Mouse (Mus musculus) midbrain, embryonic 12.5 days (tissue): Measurements from ENCODE around the gene Foxd4. TPM values are rescaled to one million over a fixed set of nuclear protein-coding genes. Genes with fewer than 3 reads are reported as not detected.
"Not testable (repeated sequence)": the region's sequence is repeated elsewhere in the genome, so short reads cannot be mapped to it uniquely, and the experiment has no call there.

Source experiments
- ATAC-seq: fragments of 200-750 bp; cut with Nextera tagmentation; 2 replicates; pipeline ENCODE4 v1.8.0; 2017; ENCODE audit warnings: low read depth, moderate TSS enrichment, moderate library complexity; ENCODE audit not compliant: low FRiP score
- H3K27ac ChIP-seq: fragments of 300-500 bp; sonication (generic); replicated peaks from 2 replicates; pipeline ENCODE4 v1.5.1; 2016; ENCODE audit warnings: mild to moderate bottlenecking
- H3K27me3 ChIP-seq: fragments of 300-500 bp; sonication (generic); 2 replicates; pipeline ENCODE4 v1.6.1; 2016; ENCODE audit warnings: mild to moderate bottlenecking
- H3K36me3 ChIP-seq: fragments of 300-500 bp; sonication (generic); 2 replicates; pipeline ENCODE4 v1.6.1; 2016
- H3K4me1 ChIP-seq: fragments of 300-500 bp; sonication (generic); 2 replicates; pipeline ENCODE4 v1.6.1; 2016
- H3K4me2 ChIP-seq: fragments of 300-500 bp; sonication (generic); replicated peaks from 2 replicates; pipeline ENCODE4 v1.6.1; 2016; ENCODE audit warnings: mild to moderate bottlenecking, moderate library complexity
- H3K4me3 ChIP-seq: fragments of 300-500 bp; sonication (generic); 2 replicates; pipeline ENCODE4 v1.5.1; 2016; ENCODE audit warnings: mild to moderate bottlenecking
- H3K9ac ChIP-seq: fragments of 300-500 bp; sonication (generic); replicated peaks from 2 replicates; pipeline ENCODE4 v1.6.1; 2016; ENCODE audit warnings: mild to moderate bottlenecking, moderate library complexity
- H3K9me3 ChIP-seq: fragments of 300-500 bp; sonication (generic); 2 replicates; pipeline ENCODE4 v1.6.1; 2016; ENCODE audit warnings: mild to moderate bottlenecking
- WGBS: fragments of 180-500 bp; shearing (Covaris S2); methylation state at CpG from one replicate; pipeline ENCODE4 v1.1.7; 2016; 5-methylcytosine and 5-hydroxymethylcytosine counted together
- polyA plus RNA-seq: library from polyadenylated mRNA; unstranded; fragments of >200 nt; fragmentation: Nextera tagmentation; extraction: Ambion mirVana; gene quantifications from 2 replicates; pipeline ENCODE4 v1.2.1, GENCODE M21; 2016

Gene Foxd4
- polyA plus RNA-seq, 1 experiment from 2014 or later, result 0.09 TPM

GRCm38 (mm10) chr19:24898737-24899577 lies 2.0 kb downstream of the Foxd4 start:
- ATAC-seq, result 0 out of 2 replicates have a peak, but pooled peaks have one; percentile 17
- H3K4me3 ChIP-seq, result peak overlapping the region; percentile 52
- 2% methylated on average over 34 of the region's 34 CpGs for WGBS
- H3K27ac ChIP-seq, result no peak overlapping the region
- no peaks in the 10 kb centered on the region for H3K9me3 ChIP-seq
- H3K27me3 ChIP-seq, result peaks cover 81% of the 10 kb centered on the region
- H3K9ac ChIP-seq, result no peak overlapping the region; the same call in 1 of the 2 replicates
- no peaks in the 10 kb centered on the region for H3K36me3 ChIP-seq
- H3K4me2 ChIP-seq, result peak overlapping the region; percentile 92
- H3K4me1 ChIP-seq, result peaks cover 26% of the 10 kb centered on the region

- no peak overlapping the region for H3K27ac ChIP-seq
- peaks cover 76% of the 10 kb centered on the region for H3K27me3 ChIP-seq
These were observed 2.9 kb downstream of the Foxd4 start for GRCm38 (mm10) chr19:24897896-24898736.

GRCm38 (mm10) chr19:24897006-24897895 lies 3.7 kb downstream of the Foxd4 start:
- no peak overlapping the region for H3K9ac ChIP-seq
- peaks cover 26% of the 10 kb centered on the region for H3K4me1 ChIP-seq
- ATAC-seq, result no peak
- 2% methylated on average over 57 of the region's 57 CpGs for WGBS
- H3K27ac ChIP-seq, result no peak overlapping the region
- H3K4me2 ChIP-seq, result peak overlapping the region; percentile 46
- no peaks in the 10 kb centered on the region for H3K36me3 ChIP-seq
- H3K4me3 ChIP-seq, result peak overlapping the region; percentile 27
- H3K27me3 ChIP-seq, result peaks cover 69% of the 10 kb centered on the region
- no peaks in the 10 kb centered on the region for H3K9me3 ChIP-seq

More at GRCm38 (mm10) chr19:24897896-24898736, 2.9 kb downstream of the Foxd4 start:
- H3K9ac ChIP-seq, result no peak overlapping the region
- H3K36me3 ChIP-seq, result no peaks in the 10 kb centered on the region
- H3K4me3 ChIP-seq, result peak overlapping the region; percentile 27; the same call in 1 of the 2 replicates
- H3K4me2 ChIP-seq, result peak overlapping the region; percentile 46
- ATAC-seq, result no peak
- 1% methylated on average over 19 of the region's 20 CpGs for WGBS
- no peaks in the 10 kb centered on the region for H3K9me3 ChIP-seq
- H3K4me1 ChIP-seq, result peaks cover 26% of the 10 kb centered on the region

- Histone ChIP-seq H3K27ac (no peak overlapping the region), H3K4me2 (no peak overlapping the region), H3K36me3 (no peaks in the 10 kb centered on the region), H3K9me3 (no peaks in the 10 kb centered on the region), H3K4me1 (peaks cover 26% of the 10 kb centered on the region), H3K4me3 (no peak overlapping the region), H3K9ac (no peak overlapping the region), H3K27me3 (peaks cover 69% of the 10 kb centered on the region)
- 32% methylated on average over 4 of the region's 4 CpGs for WGBS
- no peak for ATAC-seq
These were observed 4.5 kb downstream of the Foxd4 start for GRCm38 (mm10) chr19:24896536-24896935.

- no peak overlapping the region for H3K4me3 ChIP-seq
- H3K9ac ChIP-seq, result no peak overlapping the region
- no peaks in the 10 kb centered on the region for H3K4me1 ChIP-seq
- ATAC-seq, result no peak
- H3K4me2 ChIP-seq, result no peak overlapping the region
- H3K9me3 ChIP-seq, result no peaks in the 10 kb centered on the region
- no peaks in the 10 kb centered on the region for H3K36me3 ChIP-seq
- peaks cover 38% of the 10 kb centered on the region for H3K27me3 ChIP-seq
- no peak overlapping the region for H3K27ac ChIP-seq
- 96% methylated on average over 3 of the region's 3 CpGs for WGBS
These were observed 14.1 kb downstream of the Foxd4 start for GRCm38 (mm10) chr19:24886888-24887287.

- H3K27me3 ChIP-seq, result peaks cover 33% of the 10 kb centered on the region
- no peaks in the 10 kb centered on the region for H3K36me3 ChIP-seq
- 15% methylated on average over 5 of the region's 5 CpGs for WGBS
- H3K27ac ChIP-seq, result no peak overlapping the region
- H3K4me3 ChIP-seq, result no peak overlapping the region
- no peaks in the 10 kb centered on the region for H3K9me3 ChIP-seq
- no peaks in the 10 kb centered on the region for H3K4me1 ChIP-seq
- no peak for ATAC-seq
- H3K9ac ChIP-seq, result no peak overlapping the region
- no peak overlapping the region for H3K4me2 ChIP-seq
These were observed 15.5 kb downstream of the Foxd4 start for GRCm38 (mm10) chr19:24885504-24885903.

- Histone ChIP-seq H3K9ac (no peak overlapping the region), H3K4me1 (no peaks in the 10 kb centered on the region), H3K36me3 (no peaks in the 10 kb centered on the region), H3K9me3 (no peaks in the 10 kb centered on the region), H3K27me3 (peaks cover 18% of the 10 kb centered on the region), H3K4me2 (no peak overlapping the region), H3K4me3 (no peak overlapping the region), H3K27ac (no peak overlapping the region)
- 66% methylated on average over 4 of the region's 4 CpGs for WGBS
- no peak for ATAC-seq
These were observed 19.8 kb downstream of the Foxd4 start for GRCm38 (mm10) chr19:24881237-24881636.

- 86% methylated on average over 23 of the region's 26 CpGs for WGBS
- not testable (repeated sequence) for H3K36me3 ChIP-seq, H3K4me3 ChIP-seq
These were observed 25.7 kb downstream of the Foxd4 start, which contains the start of gene Gm10053 for GRCm38 (mm10) chr19:24875129-24875870. Gene Gm10053, plus strand, starts transcription at chr19:24875686.

GRCm38 (mm10) chr19:24873873-24874272 lies 27.1 kb downstream of the Foxd4 start:
- no peaks in the 10 kb centered on the region for H3K36me3 ChIP-seq
- no peak for ATAC-seq
- H3K27ac ChIP-seq, result no peak overlapping the region
- no peaks in the 10 kb centered on the region for H3K9me3 ChIP-seq
- no peak overlapping the region for H3K4me3 ChIP-seq
- peaks cover 27% of the 10 kb centered on the region for H3K27me3 ChIP-seq
- WGBS, result 70% methylated on average over 2 of the region's 2 CpGs
- no peaks in the 10 kb centered on the region for H3K4me1 ChIP-seq
- H3K4me2 ChIP-seq, result no peak overlapping the region
- no peak overlapping the region for H3K9ac ChIP-seq

More at GRCm38 (mm10) chr19:24875129-24875870, 25.7 kb downstream of the Foxd4 start, which contains the start of gene Gm10053:
- not testable (repeated sequence) for ATAC-seq, H3K27ac ChIP-seq, H3K9ac ChIP-seq, H3K9me3 ChIP-seq, H3K4me2 ChIP-seq, H3K4me1 ChIP-seq
- peaks cover 14% of the 10 kb centered on the region for H3K27me3 ChIP-seq

- Histone ChIP-seq H3K4me2 (peak overlapping the region; percentile 59), H3K36me3 (no peaks in the 10 kb centered on the region), H3K9me3 (no peaks in the 10 kb centered on the region), H3K27ac (no peak overlapping the region), H3K4me1 (no peaks in the 10 kb centered on the region), H3K27me3 (peaks cover 31% of the 10 kb centered on the region), H3K9ac (no peak overlapping the region; the same call in 1 of the 2 replicates), H3K4me3 (peak overlapping the region; percentile 36)
- peak; percentile 70 for ATAC-seq
- 25% methylated on average over 18 of the region's 18 CpGs for WGBS
These were observed 29.9 kb downstream of the Foxd4 start for GRCm38 (mm10) chr19:24871037-24871635.
